In genomic region chr14:117939471-117939870, GRCm38 (mm10) we compare ENCODE assay signal across 25 mouse cellular contexts.
DNase-seq lines count a peak whose midpoint lies in the region; ATAC-seq lines count a peak whose summit lies in the region.
"Had no signal": no experiment of that assay in that cellular context is flagged by ENCODE, and none has a peak within 500 bp of the region (broad histone marks: within the 10 kb centered on the region; RNA-seq: fewer than 3 reads in every experiment).

No protein-coding gene starts in this region.

- peak; percentile 53 for DNase-seq in heart, adult 11 months
- DNase-seq in heart, adult 18-20 months: no peak
- no peak for DNase-seq in layer of hippocampus, postnatal 10 days (ENCODE audit: low spot score in 2 of 2)
- no peak for DNase-seq in retina, embryonic 14.5 days (ENCODE audit: low spot score)
- DNase-seq: adrenal gland, postnatal 10 days; adrenal gland, postnatal 36 days; B cell, adult 2 months; cerebellum, adult 18-20 months; cerebellum, adult 9-11 months; cerebellum, postnatal 25 days; gastrocnemius, postnatal 25 days; kidney, adult 11 months; kidney, adult 8-10 months had no signal

- peak; percentile 52; the same call in 1 of the 2 replicates for ATAC-seq in forebrain, embryonic 13.5 days
- ATAC-seq in forebrain, embryonic 12.5 days (ENCODE audit: low FRiP score): no peak
- peak; percentile 29; the same call in 1 of the 2 replicates for ATAC-seq in forebrain, embryonic 16.5 days
- ATAC-seq: hindbrain, embryonic 16.5 days; Patski had no signal

- peaks cover 7% of the 10 kb centered on the region; the same call in 1 of the 2 replicates for H3K4me1 ChIP-seq in forebrain, embryonic 13.5 days
- peaks cover 4% of the 10 kb centered on the region; the same call in 1 of the 2 replicates for H3K4me1 ChIP-seq in forebrain, embryonic 12.5 days
- peaks cover 3% of the 10 kb centered on the region; the same call in 1 of the 2 replicates for H3K4me1 ChIP-seq in forebrain, embryonic 16.5 days (replicated peaks; ENCODE audit: control insufficient read depth, insufficient read depth, low read length)
- H3K4me1 ChIP-seq: embryonic facial prominence, embryonic 15.5 days; intestine, embryonic 15.5 days had no signal

- H3K27me3 ChIP-seq in forebrain, embryonic 13.5 days: no peaks in the 10 kb centered on the region
- H3K27me3 ChIP-seq in forebrain, embryonic 12.5 days: no peaks in the 10 kb centered on the region
- no peaks in the 10 kb centered on the region for H3K27me3 ChIP-seq in forebrain, embryonic 16.5 days (replicated peaks; ENCODE audit: control insufficient read depth, insufficient read depth, low read length)
- H3K27me3 ChIP-seq: CH12.LX; embryonic facial prominence, embryonic 12.5 days; embryonic facial prominence, embryonic 15.5 days; hindbrain, embryonic 13.5 days; intestine, embryonic 15.5 days; Patski had no signal

- H3K27ac ChIP-seq in forebrain, embryonic 13.5 days: no peak overlapping the region
- no peak overlapping the region for H3K27ac ChIP-seq in forebrain, embryonic 12.5 days
- no peak overlapping the region for H3K27ac ChIP-seq in forebrain, embryonic 16.5 days (ENCODE audit: low read length)
- H3K27ac ChIP-seq: embryonic facial prominence, embryonic 12.5 days; embryonic facial prominence, embryonic 15.5 days; hindbrain, embryonic 13.5 days; intestine, embryonic 15.5 days had no signal

- H3K9me3 ChIP-seq in forebrain, embryonic 13.5 days (replicated peaks): no peaks in the 10 kb centered on the region
- no peaks in the 10 kb centered on the region for H3K9me3 ChIP-seq in forebrain, embryonic 12.5 days
- H3K9me3 ChIP-seq in forebrain, embryonic 16.5 days (ENCODE audit: control insufficient read depth, low read length): no peaks in the 10 kb centered on the region
- H3K9me3 ChIP-seq: embryonic facial prominence, embryonic 12.5 days; embryonic facial prominence, embryonic 15.5 days; hindbrain, embryonic 13.5 days; intestine, embryonic 15.5 days had no signal

- H3K4me3 ChIP-seq in forebrain, embryonic 13.5 days: no peak overlapping the region
- no peak overlapping the region for H3K4me3 ChIP-seq in forebrain, embryonic 12.5 days (replicated peaks)
- no peak overlapping the region for H3K4me3 ChIP-seq in forebrain, embryonic 16.5 days (replicated peaks; ENCODE audit: low read length)
- H3K4me3 ChIP-seq: embryonic facial prominence, embryonic 12.5 days; embryonic facial prominence, embryonic 15.5 days; hindbrain, embryonic 13.5 days; intestine, embryonic 15.5 days had no signal

- no peaks in the 10 kb centered on the region for H3K36me3 ChIP-seq in forebrain, embryonic 13.5 days (ENCODE audit: poor library complexity, severe bottlenecking)
- no peaks in the 10 kb centered on the region for H3K36me3 ChIP-seq in forebrain, embryonic 12.5 days (replicated peaks)
- H3K36me3 ChIP-seq in forebrain, embryonic 16.5 days (ENCODE audit: control insufficient read depth, insufficient read depth): no peaks in the 10 kb centered on the region
- H3K36me3 ChIP-seq: embryonic facial prominence, embryonic 12.5 days; embryonic facial prominence, embryonic 15.5 days; G1E; hindbrain, embryonic 13.5 days; intestine, embryonic 15.5 days had no signal

- no peak overlapping the region for H3K9ac ChIP-seq in forebrain, embryonic 13.5 days
- no peak overlapping the region for H3K9ac ChIP-seq in forebrain, embryonic 12.5 days
- no peak overlapping the region for H3K9ac ChIP-seq in forebrain, embryonic 16.5 days (replicated peaks; ENCODE audit: low read depth, low read length)
- H3K9ac ChIP-seq: embryonic facial prominence, embryonic 12.5 days; embryonic facial prominence, embryonic 15.5 days; hindbrain, embryonic 13.5 days; intestine, embryonic 15.5 days had no signal

- 82% methylated on average over 7 of the region's 7 CpGs for WGBS in forebrain, embryonic 13.5 days
- 85% methylated on average over 7 of the region's 7 CpGs for WGBS in forebrain, embryonic 12.5 days
- 59% methylated on average over 7 of the region's 7 CpGs for WGBS in forebrain, embryonic 16.5 days

- H3K4me2 ChIP-seq in forebrain, embryonic 13.5 days: no peak overlapping the region
- H3K4me2 ChIP-seq in forebrain, embryonic 12.5 days: no peak overlapping the region
- no peak overlapping the region for H3K4me2 ChIP-seq in forebrain, embryonic 16.5 days (ENCODE audit: low read length)
- H3K4me2 ChIP-seq: embryonic facial prominence, embryonic 12.5 days; embryonic facial prominence, embryonic 15.5 days; heart, embryonic 11.5 days; hindbrain, embryonic 13.5 days; intestine, embryonic 15.5 days had no signal
